9 mouse cellular contexts compared by ENCODE assay signal in genomic region chr2:37842719-37843118, GRCm38 (mm10).
A peak's percentile ranks its signal among the peaks of the same experiment; 100 is the strongest.
DNase-seq lines count a peak whose midpoint lies in the region; ATAC-seq lines count a peak whose summit lies in the region.
"Had no signal": no experiment of that assay in that cellular context is flagged by ENCODE, and none has a peak within 500 bp of the region (broad histone marks: within the 10 kb centered on the region; RNA-seq: fewer than 3 reads in every experiment).

No protein-coding gene starts in this region.

- peaks cover 15% of the 10 kb centered on the region for H3K4me1 ChIP-seq in heart, embryonic 15.5 days (replicated peaks)
- peaks cover 30% of the 10 kb centered on the region for H3K4me1 ChIP-seq in midbrain, embryonic 12.5 days

- 0 out of 2 replicates have a peak, but pooled peaks have one; percentile 58 for ATAC-seq in heart, embryonic 15.5 days (replicated peaks; ENCODE audit: insufficient number of reproducible peaks, insufficient read depth, low FRiP score, low read depth)
- peak; percentile 55 for ATAC-seq in midbrain, embryonic 12.5 days (ENCODE audit: low FRiP score, low read depth)

- H3K36me3 ChIP-seq in heart, embryonic 15.5 days = peaks cover 5% of the 10 kb centered on the region; the same call in 1 of the 2 replicates
- H3K36me3 ChIP-seq in midbrain, embryonic 12.5 days = no peaks in the 10 kb centered on the region

- H3K27me3 ChIP-seq in heart, embryonic 15.5 days = no peaks in the 10 kb centered on the region
- peaks cover 8% of the 10 kb centered on the region; the same call in 1 of the 2 replicates for H3K27me3 ChIP-seq in midbrain, embryonic 12.5 days

- 18% methylated on average over 4 of the region's 4 CpGs for WGBS in heart, embryonic 15.5 days
- 27% methylated on average over 4 of the region's 4 CpGs for WGBS in midbrain, embryonic 12.5 days

- no peak overlapping the region for H3K4me2 ChIP-seq in heart, embryonic 15.5 days
- H3K4me2 ChIP-seq in midbrain, embryonic 12.5 days (replicated peaks) = no peak overlapping the region

- H3K9ac ChIP-seq in heart, embryonic 15.5 days = no peak overlapping the region
- no peak overlapping the region for H3K9ac ChIP-seq in midbrain, embryonic 12.5 days (replicated peaks)

- intact Hi-C loops in heart, postnatal 14 days (cut with DNase I) = no loop called here

- H3K27ac ChIP-seq in heart, embryonic 15.5 days = peak overlapping the region; percentile 29; the same call in 1 of the 2 replicates
- H3K27ac ChIP-seq in midbrain, embryonic 12.5 days (replicated peaks) = peak overlapping the region; percentile 79

- H3K4me3 ChIP-seq in heart, embryonic 15.5 days = no peak overlapping the region
- no peak overlapping the region for H3K4me3 ChIP-seq in midbrain, embryonic 12.5 days

- no peaks in the 10 kb centered on the region for H3K9me3 ChIP-seq in heart, embryonic 15.5 days (replicated peaks)
- no peaks in the 10 kb centered on the region for H3K9me3 ChIP-seq in midbrain, embryonic 12.5 days

- DNase-seq in heart, postnatal 14 days = no peak
- DNase-seq in ZHBTc4 (ENCODE audit: low read depth, low spot score) = peak; percentile 21
- DNase-seq in frontal cortex, postnatal 25 days (ENCODE audit: low spot score in 2 of 2) = peak; percentile 9 to 20
- no peak for DNase-seq in thymus, postnatal 14 days
- DNase-seq in cerebellum, adult 9-10 months = no peak
- no peak for DNase-seq in adrenal gland, adult 18-20 months (ENCODE audit: low spot score in 2 of 2)
- DNase-seq: adrenal gland, postnatal 10 days had no signal

Comparison
In these comparisons a context has a peak if more than half of its experiments do, and no peak if none do; other contexts are left out.
1. DNase-seq: peak in ZHBTc4 (single experiment) and frontal cortex, postnatal 25 days (2 of 2); none in heart, postnatal 14 days (0 of 2), thymus, postnatal 14 days (single experiment), cerebellum, adult 9-10 months (single experiment) and adrenal gland, adult 18-20 months (0 of 2).